Mouse (Mus musculus): ENCODE results near the gene Inpp1. TPM values are rescaled to one million over a fixed set of nuclear protein-coding genes. Genes with fewer than 3 reads are reported as not detected.

Gene Inpp1
- polyA plus RNA-seq, 1 experiment from 2014 or later, result 7.0 TPM

Other genes starting within 250 kb of the Inpp1 start
- 5.2 and 5.8 TPM in 2 replicates for gene Nemp2, start 187.0 kb downstream of the Inpp1 start, polyA plus RNA-seq (2014; fragmentation: Nextera tagmentation; extraction: Ambion mirVana)
- gene Mfsd6, start 90.2 kb downstream of the Inpp1 start, polyA plus RNA-seq (2014; fragmentation: Nextera tagmentation; extraction: Ambion mirVana), result 0.73 and 0.84 TPM in 2 replicates
- gene Hibch, start 27.2 kb upstream of the Inpp1 start, polyA plus RNA-seq (2014; fragmentation: Nextera tagmentation; extraction: Ambion mirVana), result 27.7 and 28.4 TPM in 2 replicates
- 8.4 and 11.3 TPM in 2 replicates for gene 1700019D03Rik, start 202.5 kb upstream of the Inpp1 start, polyA plus RNA-seq (2014; fragmentation: Nextera tagmentation; extraction: Ambion mirVana)
- gene Mstn, start 244.0 kb upstream of the Inpp1 start, polyA plus RNA-seq (2014; fragmentation: Nextera tagmentation; extraction: Ambion mirVana), result 0.60 and 1.0 TPM in 2 replicates